Mouse (Mus musculus) hindbrain, embryonic 10.5 days (tissue): ENCODE data around the gene Abhd16a. TPM values are rescaled to one million over a fixed set of nuclear protein-coding genes. Genes with fewer than 3 reads are reported as not detected.
A peak's percentile ranks its signal among the peaks of the same experiment; 100 is the strongest.

Experiments
- DNase-seq: peaks from one replicate; pipeline ENCODE4 v3.0.0-alpha.2; 2017; ENCODE audit warnings: low spot score
- H3K27ac ChIP-seq: fragments of 300-500 bp; sonication (generic); 2 replicates; pipeline ENCODE4 v1.5.1; 2016; ENCODE audit warnings: mild to moderate bottlenecking, moderate library complexity
- H3K27me3 ChIP-seq: fragments of 300-500 bp; sonication (generic); 2 replicates; pipeline ENCODE4 v1.6.1; 2016; ENCODE audit warnings: mild to moderate bottlenecking; ENCODE audit not compliant: poor library complexity, insufficient read depth, severe bottlenecking
- H3K36me3 ChIP-seq: fragments of 300-500 bp; sonication (generic); 2 replicates; pipeline ENCODE4 v1.6.1; 2016; ENCODE audit warnings: mild to moderate bottlenecking, moderate library complexity
- H3K4me1 ChIP-seq: fragments of 300-500 bp; sonication (generic); replicated peaks from 2 replicates; pipeline ENCODE4 v1.6.1; 2016; ENCODE audit warnings: mild to moderate bottlenecking
- H3K4me3 ChIP-seq: fragments of 300-500 bp; sonication (generic); 2 replicates; pipeline ENCODE4 v1.5.1; 2016; ENCODE audit warnings: mild to moderate bottlenecking, moderate library complexity
- H3K9me3 ChIP-seq: fragments of 300-500 bp; sonication (generic); 2 replicates; pipeline ENCODE4 v1.6.1; 2016; ENCODE audit warnings: mild to moderate bottlenecking, moderate library complexity
- WGBS: fragments of 180-500 bp; shearing (Covaris S2); methylation state at CpG from one replicate; pipeline ENCODE4 v1.1.7; 2016; 5-methylcytosine and 5-hydroxymethylcytosine counted together
- polyA plus RNA-seq: library from polyadenylated mRNA; unstranded; fragments of >200 nt; fragmentation: Nextera tagmentation; extraction: Ambion mirVana; gene quantifications from 2 replicates; pipeline ENCODE4 v1.2.1, GENCODE M21; 2016

The Abhd16a gene
- polyA plus RNA-seq, 1 experiment from 2014 or later: 67.1 TPM

GRCm38 (mm10) chr17:35051156-35052086 is 37.6 kb upstream of the Abhd16a start:
- Histone ChIP-seq H3K36me3 (peaks cover 44% of the 10 kb centered on the region), H3K4me1 (peaks cover 62% of the 10 kb centered on the region), H3K27ac (peak overlapping the region; percentile 97), H3K27me3 (no peaks in the 10 kb centered on the region), H3K4me3 (peak overlapping the region; percentile 76), H3K9me3 (0 out of 2 replicates have a peak, but pooled peaks cover 5% of the 10 kb centered on the region)
- peak; percentile 76 for DNase-seq
- 2% methylated on average over 21 of the region's 21 CpGs for WGBS

DNA sequence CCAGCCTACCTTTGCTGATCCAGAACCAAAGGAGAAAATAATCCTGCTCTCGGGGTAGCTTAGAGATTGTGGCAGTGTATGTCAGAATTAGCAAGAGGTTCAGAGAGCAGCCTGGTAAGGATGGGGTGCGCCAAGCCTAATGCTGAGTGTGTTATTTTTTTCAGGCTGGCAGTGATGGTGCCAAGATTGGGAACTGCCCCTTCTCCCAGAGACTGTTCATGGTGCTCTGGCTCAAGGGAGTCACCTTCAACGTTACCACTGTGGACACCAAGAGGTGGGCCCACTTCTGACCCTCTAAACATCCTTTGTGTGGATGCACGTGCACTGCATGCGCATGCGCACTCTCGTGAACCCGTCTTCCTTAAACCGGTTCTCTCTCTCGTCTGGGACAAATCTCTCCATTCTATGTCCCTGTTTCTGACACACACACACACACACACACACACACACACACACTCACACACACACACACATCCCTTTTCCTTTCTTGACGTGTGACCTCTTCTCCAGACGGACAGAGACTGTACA is 36.7 kb upstream of the Abhd16a start:
- Histone ChIP-seq H3K36me3 (peaks cover 52% of the 10 kb centered on the region), H3K27ac (peak overlapping the region; percentile 97)

DNA sequence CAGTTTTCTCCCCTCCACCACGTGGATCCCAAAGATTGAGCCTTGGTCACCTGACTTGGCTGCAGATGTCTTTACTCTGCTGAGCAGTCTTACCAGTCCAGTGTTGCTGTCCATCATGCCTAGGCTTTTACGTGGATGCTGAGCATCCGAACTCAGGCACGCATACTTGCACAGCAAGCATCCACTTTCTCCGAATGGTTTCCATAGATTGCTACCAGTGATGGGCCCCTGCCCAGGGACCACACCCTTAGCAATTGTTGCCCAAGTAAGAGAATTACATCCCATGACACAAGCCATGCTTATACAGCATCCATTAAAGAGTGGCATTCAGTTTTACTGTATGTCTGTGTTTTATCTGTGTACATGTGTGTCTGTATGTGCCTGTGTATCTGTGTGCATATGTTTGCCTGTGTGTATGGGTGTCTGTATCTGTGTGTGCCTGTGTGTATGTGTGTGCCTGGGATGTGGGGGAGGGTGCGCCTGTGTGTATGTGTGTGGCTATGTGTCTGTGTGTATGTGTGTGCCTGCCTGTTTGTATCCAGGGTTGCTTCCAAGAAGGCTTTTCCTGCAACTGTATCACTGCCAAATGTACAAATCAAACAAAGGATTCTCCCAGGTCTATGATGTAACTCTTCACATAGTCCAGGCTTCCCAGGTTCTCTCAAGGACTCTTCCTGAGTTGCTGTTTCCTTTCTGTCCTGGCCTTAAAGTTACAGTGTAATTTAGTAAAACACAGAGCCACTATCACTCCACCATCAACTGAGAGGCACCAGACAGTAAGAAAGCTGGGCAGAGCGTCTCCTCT is 33.2 kb upstream of the Abhd16a start:
- Histone ChIP-seq H3K9me3 (0 out of 2 replicates have a peak, but pooled peaks cover 5% of the 10 kb centered on the region), H3K4me1 (peaks cover 44% of the 10 kb centered on the region), H3K4me3 (no peak overlapping the region), H3K27me3 (no peaks in the 10 kb centered on the region), H3K36me3 (peaks cover 73% of the 10 kb centered on the region), H3K27ac (no peak overlapping the region)
- no peak for DNase-seq
- WGBS: 92% methylated on average over 7 of the region's 7 CpGs

More for the DNA sequence above, 36.7 kb upstream of the Abhd16a start:
- Histone ChIP-seq H3K27me3 (no peaks in the 10 kb centered on the region), H3K4me1 (peaks cover 53% of the 10 kb centered on the region), H3K9me3 (0 out of 2 replicates have a peak, but pooled peaks cover 5% of the 10 kb centered on the region), H3K4me3 (peak overlapping the region; percentile 76)
- WGBS: 81% methylated on average over 12 of the region's 12 CpGs
- DNase-seq: no peak

DNA sequence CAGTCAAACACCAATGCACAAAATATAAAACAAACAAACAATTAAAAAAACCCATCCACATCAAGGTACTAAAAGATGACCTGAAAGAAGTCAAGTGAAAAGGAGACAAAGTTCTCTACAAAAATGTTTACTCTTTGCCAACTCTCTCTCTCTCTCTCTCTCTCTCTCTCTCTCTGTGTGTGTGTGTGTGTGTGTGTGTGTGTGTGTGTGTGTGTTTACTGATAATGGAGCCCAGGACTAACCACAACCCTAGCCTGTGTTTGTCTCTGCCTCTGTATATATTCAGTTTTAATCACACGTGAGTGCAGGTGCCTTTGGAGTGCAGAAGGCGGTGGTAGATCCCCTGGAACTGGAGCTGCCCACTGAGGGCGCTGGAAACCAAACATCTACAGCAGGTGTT is 32.0 kb upstream of the Abhd16a start:
- no peak overlapping the region for H3K4me3 ChIP-seq

DNA sequence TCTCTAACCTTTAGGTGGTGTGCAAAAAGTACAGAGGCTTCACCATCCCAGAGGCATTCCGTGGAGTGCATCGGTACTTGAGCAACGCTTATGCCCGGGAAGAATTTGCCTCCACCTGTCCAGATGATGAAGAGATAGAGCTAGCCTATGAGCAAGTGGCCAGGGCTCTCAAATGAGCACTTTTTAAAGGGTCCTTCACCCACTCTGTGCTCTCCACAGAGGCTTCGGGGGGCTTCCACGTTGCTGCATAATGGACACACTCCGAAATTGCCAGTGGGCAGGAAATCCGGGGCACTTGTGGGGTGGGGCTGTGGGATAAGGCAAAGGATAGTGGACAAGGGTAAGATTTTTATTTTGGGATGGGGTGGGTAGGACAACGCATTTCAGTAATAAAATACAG is 30.7 kb upstream of the Abhd16a start:
- H3K27ac ChIP-seq: peak overlapping the region; percentile 99
- peaks cover 12% of the 10 kb centered on the region for H3K27me3 ChIP-seq
- H3K4me1 ChIP-seq: peaks cover 38% of the 10 kb centered on the region
- peaks cover 83% of the 10 kb centered on the region for H3K36me3 ChIP-seq
- H3K9me3 ChIP-seq: 0 out of 2 replicates have a peak, but pooled peaks cover 5% of the 10 kb centered on the region
- H3K4me3 ChIP-seq: peak overlapping the region; percentile 93
- no peak for DNase-seq
- WGBS: 74% methylated on average over 9 of the region's 9 CpGs

More for the DNA sequence above, 32.0 kb upstream of the Abhd16a start:
- no peak overlapping the region for H3K27ac ChIP-seq
- peaks cover 83% of the 10 kb centered on the region for H3K36me3 ChIP-seq
- H3K9me3 ChIP-seq: 0 out of 2 replicates have a peak, but pooled peaks cover 5% of the 10 kb centered on the region
- DNase-seq: no peak
- H3K27me3 ChIP-seq: 0 out of 2 replicates have a peak, but pooled peaks cover 6% of the 10 kb centered on the region
- H3K4me1 ChIP-seq: peaks cover 44% of the 10 kb centered on the region
- WGBS: 73% methylated on average over 3 of the region's 3 CpGs

- peak within 1 kb of the TSS; percentile 99 for H3K27ac ChIP-seq
- peak; percentile 95 for DNase-seq
- H3K4me1 ChIP-seq: peaks cover 42% of the 10 kb centered on the region
- H3K4me3 ChIP-seq: peak within 1 kb of the TSS; percentile 93
- under 1% methylated on average over 57 of the region's 57 CpGs for WGBS
- H3K9me3 ChIP-seq: 0 out of 2 replicates have a peak, but pooled peaks cover 2% of the 10 kb centered on the region
- H3K27me3 ChIP-seq: peaks cover 21% of the 10 kb centered on the region
- peaks cover 76% of the 10 kb centered on the region for H3K36me3 ChIP-seq
Observed at GRCm38 (mm10) chr17:35058911-35059892, 29.9 kb upstream of the Abhd16a start, which contains the start of gene Ddah2. TSS of gene Ddah2 (plus strand) at chr17:35059035.

- H3K27ac ChIP-seq: peak overlapping the region; percentile 99
- peak overlapping the region; percentile 93 for H3K4me3 ChIP-seq
- peaks cover 51% of the 10 kb centered on the region for H3K4me1 ChIP-seq
- H3K36me3 ChIP-seq: peaks cover 68% of the 10 kb centered on the region
- WGBS: 27% methylated on average over 14 of the region's 14 CpGs
- peaks cover 29% of the 10 kb centered on the region for H3K27me3 ChIP-seq
- H3K9me3 ChIP-seq: no peaks in the 10 kb centered on the region
- DNase-seq: no peak
Observed at GRCm38 (mm10) chr17:35060071-35060470, 29.0 kb upstream of the Abhd16a start.

DNA sequence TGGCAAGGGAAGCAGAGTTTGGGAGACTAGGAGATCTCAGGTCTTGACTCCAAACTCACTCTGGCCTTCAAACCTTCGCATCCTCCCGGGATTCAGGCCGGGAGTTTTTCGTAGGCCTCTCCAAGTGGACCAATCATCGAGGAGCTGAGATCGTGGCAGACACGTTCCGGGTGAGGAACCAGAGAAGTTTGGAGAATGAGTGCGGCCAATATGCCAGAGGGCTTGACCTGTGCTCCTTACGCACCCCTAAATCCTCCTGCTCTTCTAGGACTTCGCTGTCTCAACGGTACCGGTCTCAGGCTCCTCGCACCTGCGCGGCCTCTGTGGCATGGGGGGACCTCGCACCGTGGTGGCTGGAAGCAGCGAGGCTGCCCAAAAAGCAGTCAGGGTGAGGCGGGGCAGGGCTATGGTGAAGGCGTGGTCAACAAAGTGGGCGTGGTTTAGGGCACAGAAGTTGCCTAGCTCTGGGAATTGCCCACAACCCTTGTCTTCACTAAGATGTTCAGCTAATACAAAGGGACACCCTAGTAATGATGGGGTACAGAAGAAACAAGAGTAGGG is 28.2 kb upstream of the Abhd16a start:
- peaks cover 60% of the 10 kb centered on the region for H3K36me3 ChIP-seq

GRCm38 (mm10) chr17:35061299-35061698 is 27.8 kb upstream of the Abhd16a start:
- H3K36me3 ChIP-seq: peaks cover 56% of the 10 kb centered on the region
- H3K4me1 ChIP-seq: peaks cover 61% of the 10 kb centered on the region
- DNase-seq: no peak
- 87% methylated on average over 8 of the region's 8 CpGs for WGBS
- peaks cover 42% of the 10 kb centered on the region for H3K27me3 ChIP-seq
- no peak overlapping the region for H3K27ac ChIP-seq
- peak overlapping the region; percentile 93; the same call in 1 of the 2 replicates for H3K4me3 ChIP-seq
- H3K9me3 ChIP-seq: no peaks in the 10 kb centered on the region

More for the DNA sequence above, 28.2 kb upstream of the Abhd16a start:
- no peaks in the 10 kb centered on the region for H3K9me3 ChIP-seq
- DNase-seq: no peak
- H3K27ac ChIP-seq: peak overlapping the region; percentile 62; the same call in 1 of the 2 replicates
- peaks cover 37% of the 10 kb centered on the region for H3K27me3 ChIP-seq
- 58% methylated on average over 22 of the region's 22 CpGs for WGBS
- peak overlapping the region; percentile 93 for H3K4me3 ChIP-seq
- peaks cover 59% of the 10 kb centered on the region for H3K4me1 ChIP-seq

DNA sequence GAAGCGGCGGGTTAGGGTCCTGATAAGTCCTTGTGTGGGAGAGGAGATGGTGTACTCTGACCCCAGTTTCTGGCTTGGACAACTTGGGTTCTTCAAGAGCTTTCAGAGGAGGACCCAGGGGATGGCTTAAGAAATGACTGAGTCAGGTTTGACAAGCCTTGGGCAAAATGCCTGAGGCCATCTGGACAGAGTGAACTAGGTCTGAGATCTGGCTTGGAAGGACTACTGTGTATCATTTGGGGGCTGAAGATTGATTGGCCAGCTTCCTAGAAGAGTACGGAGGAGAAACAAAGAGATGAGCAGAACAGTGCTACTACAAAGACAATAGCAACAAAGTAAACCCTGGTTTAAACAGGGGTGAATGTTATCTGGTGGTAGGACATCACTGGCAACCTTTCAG is 25.6 kb upstream of the Abhd16a start:
- no peak overlapping the region for H3K4me3 ChIP-seq
- no peak overlapping the region for H3K27ac ChIP-seq
- WGBS: 93% methylated on average over 3 of the region's 3 CpGs
- no peaks in the 10 kb centered on the region for H3K9me3 ChIP-seq
- peaks cover 54% of the 10 kb centered on the region for H3K4me1 ChIP-seq
- H3K36me3 ChIP-seq: peaks cover 35% of the 10 kb centered on the region
- DNase-seq: no peak
- H3K27me3 ChIP-seq: peaks cover 62% of the 10 kb centered on the region

- Histone ChIP-seq H3K36me3 (peaks cover 35% of the 10 kb centered on the region), H3K9me3 (no peaks in the 10 kb centered on the region), H3K27me3 (peaks cover 68% of the 10 kb centered on the region), H3K4me1 (peaks cover 49% of the 10 kb centered on the region), H3K4me3 (peak overlapping the region; percentile 54), H3K27ac (no peak overlapping the region; the same call in 1 of the 2 replicates)
- DNase-seq: no peak
- WGBS: 36% methylated on average over 10 of the region's 10 CpGs
Observed at GRCm38 (mm10) chr17:35064378-35064877, 24.6 kb upstream of the Abhd16a start.
